Mouse (Mus musculus): ENCODE measurements around the gene Zc3h12d. TPM values are rescaled to one million over a fixed set of nuclear protein-coding genes. Genes with fewer than 3 reads are reported as not detected.
"Not testable (repeated sequence)": the region's sequence is repeated elsewhere in the genome, so short reads cannot be mapped to it uniquely, and the experiment has no call there.

Zc3h12d gene
- polyA plus RNA-seq, 1 experiment from 2014 or later: 0.12 TPM

DNA sequence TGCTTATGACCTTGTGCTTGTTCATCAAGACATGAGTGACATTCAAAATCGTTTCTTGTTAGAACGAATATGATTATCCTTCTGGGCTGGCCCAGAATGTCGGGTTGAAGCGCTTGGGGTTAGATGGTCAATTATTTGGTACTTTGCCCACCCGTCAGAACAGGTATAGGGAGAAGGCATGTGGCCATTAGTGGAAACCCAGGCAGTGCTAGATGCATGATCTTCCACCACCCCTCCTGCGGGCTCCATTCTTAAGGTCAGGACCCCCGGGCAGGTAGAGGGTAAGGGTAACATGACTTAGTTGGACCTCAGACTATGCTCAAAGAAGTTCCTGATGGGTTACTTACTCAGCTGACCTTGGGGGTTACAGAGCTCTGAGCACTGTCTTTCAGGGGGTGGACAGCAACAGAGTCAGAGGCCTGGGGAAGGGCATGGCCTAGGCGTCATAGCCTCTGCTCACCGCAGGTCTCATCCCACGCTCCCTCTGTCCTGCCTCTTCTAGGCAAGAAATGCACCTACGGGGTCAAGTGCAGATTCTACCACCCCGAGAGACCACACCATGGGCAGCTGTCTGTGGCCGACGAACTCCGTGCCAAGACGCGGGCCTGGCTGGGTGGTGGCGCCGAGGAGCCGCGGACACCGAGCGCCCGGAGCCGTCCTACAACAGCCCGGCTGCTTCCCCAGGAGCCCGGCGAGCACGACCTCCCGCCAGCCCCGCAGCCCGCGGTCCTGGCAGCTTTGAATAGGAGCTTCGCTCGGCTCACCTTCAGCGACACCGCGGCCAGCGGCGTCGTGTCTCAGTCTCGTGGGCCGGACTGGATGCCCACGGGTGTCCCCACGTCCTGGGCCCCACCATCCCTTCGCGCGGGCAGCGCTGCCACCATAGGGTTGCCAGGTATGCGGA is 34.7 kb downstream of the Zc3h12d start:
- H3K4me1 ChIP-seq (replicated peaks): peaks cover 11% of the 10 kb centered on the region
- WGBS: 17% methylated on average over 50 of the region's 50 CpGs
- no peaks in the 10 kb centered on the region for H3K9me3 ChIP-seq
- peak; percentile 27 for DNase-seq (ENCODE audit: low spot score)
- peaks cover 38% of the 10 kb centered on the region for H3K27me3 ChIP-seq (ENCODE audit: insufficient read depth, poor library complexity, severe bottlenecking)
- no peaks in the 10 kb centered on the region for H3K36me3 ChIP-seq
- peak overlapping the region; percentile 63; the same call in 1 of the 2 replicates for H3K27ac ChIP-seq
- H3K4me3 ChIP-seq: peak overlapping the region; percentile 52

DNA sequence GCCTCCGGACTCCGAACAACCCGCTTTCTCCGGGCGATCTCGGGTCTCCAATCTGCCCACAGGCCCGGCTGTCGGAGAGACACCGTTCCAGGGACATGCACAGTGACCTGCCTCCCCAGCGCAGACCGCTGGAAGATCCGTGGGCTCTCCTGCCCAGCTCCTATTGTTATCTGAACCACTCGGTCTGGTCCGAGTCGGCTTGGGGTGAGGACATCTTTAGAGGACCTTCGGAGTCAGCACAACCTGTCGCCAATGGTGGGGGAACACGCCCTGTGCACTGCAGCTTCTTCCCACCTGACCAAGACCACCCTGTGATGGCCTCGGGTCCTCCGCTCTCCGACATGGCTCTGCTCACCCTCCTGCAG is 35.4 kb downstream of the Zc3h12d start:
- WGBS: 23% methylated on average over 21 of the region's 21 CpGs
- DNase-seq (ENCODE audit: low spot score): peak; percentile 22
- H3K9me3 ChIP-seq: no peaks in the 10 kb centered on the region
- H3K4me1 ChIP-seq (replicated peaks): peaks cover 11% of the 10 kb centered on the region
- H3K27me3 ChIP-seq (ENCODE audit: insufficient read depth, poor library complexity, severe bottlenecking): peaks cover 38% of the 10 kb centered on the region
- H3K36me3 ChIP-seq: no peaks in the 10 kb centered on the region
- H3K4me3 ChIP-seq: peak overlapping the region; percentile 52
- peak overlapping the region; percentile 63; the same call in 1 of the 2 replicates for H3K27ac ChIP-seq

DNA sequence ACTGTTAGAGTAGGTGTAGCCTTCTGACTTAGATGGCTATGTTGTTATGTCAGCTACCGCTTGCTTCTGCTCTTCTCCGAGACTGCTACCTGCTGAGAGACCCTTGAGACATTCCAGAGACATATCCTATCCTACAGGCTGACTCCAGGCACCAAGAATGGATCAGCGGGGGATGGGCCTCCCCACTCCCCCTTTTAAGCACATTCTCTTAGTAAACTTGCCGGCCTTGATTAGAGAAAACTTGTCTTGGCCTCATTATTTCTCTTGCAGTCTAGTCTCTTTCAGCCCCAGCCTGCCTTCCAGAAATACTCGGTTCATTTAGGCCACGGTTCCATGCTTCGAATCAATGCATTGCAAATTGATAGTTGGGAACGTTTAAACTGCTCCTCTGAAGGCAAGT is 37.5 kb downstream of the Zc3h12d start:
- H3K4me1 ChIP-seq (replicated peaks): peaks cover 11% of the 10 kb centered on the region
- no peaks in the 10 kb centered on the region for H3K9me3 ChIP-seq
- 66% methylated on average over 8 of the region's 8 CpGs for WGBS
- H3K4me3 ChIP-seq: no peak overlapping the region
- no peak overlapping the region for H3K27ac ChIP-seq
- peaks cover 38% of the 10 kb centered on the region for H3K27me3 ChIP-seq (ENCODE audit: insufficient read depth, poor library complexity, severe bottlenecking)
- no peaks in the 10 kb centered on the region for H3K36me3 ChIP-seq
- DNase-seq (ENCODE audit: low spot score): no peak

DNA sequence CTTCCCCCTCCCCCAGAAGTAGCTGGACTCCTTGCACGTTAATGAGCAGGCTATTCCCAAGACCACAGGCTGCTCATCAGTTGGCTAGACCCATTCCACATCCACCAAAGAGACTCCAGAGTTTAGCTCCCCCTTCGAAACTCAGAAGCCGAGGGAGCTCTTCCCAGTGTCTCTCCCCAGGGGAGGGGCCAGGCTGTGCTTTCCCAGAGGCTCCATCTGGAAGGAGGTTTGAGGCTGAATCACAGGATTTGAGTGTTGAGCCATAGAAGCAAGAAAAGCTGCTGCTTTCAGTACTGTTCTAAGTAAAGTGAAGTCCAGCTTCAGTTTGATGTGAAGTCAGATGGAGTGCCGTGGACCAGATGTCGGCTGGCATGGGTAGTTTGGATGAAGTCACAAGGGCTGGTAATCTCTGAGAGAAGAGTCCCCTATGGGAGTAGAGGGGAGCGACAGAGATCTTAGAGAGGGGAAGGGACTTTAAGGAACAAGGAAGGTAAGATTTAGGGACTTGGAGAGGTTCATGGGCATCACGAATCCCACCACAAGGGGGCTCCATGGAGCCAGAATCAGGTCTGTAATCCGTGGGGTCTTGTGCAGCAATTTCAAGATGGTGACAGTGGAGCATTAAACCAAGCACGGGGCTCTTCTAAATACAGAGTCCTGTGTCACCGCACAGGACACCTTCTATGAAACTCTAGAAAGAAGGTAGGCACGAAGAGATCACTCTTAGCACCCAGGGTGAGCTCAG is 38.5 kb downstream of the Zc3h12d start:
- no peak overlapping the region for H3K27ac ChIP-seq
- H3K4me3 ChIP-seq: no peak overlapping the region
- peaks cover 38% of the 10 kb centered on the region for H3K27me3 ChIP-seq (ENCODE audit: insufficient read depth, poor library complexity, severe bottlenecking)
- peaks cover 11% of the 10 kb centered on the region for H3K4me1 ChIP-seq (replicated peaks)
- H3K36me3 ChIP-seq: no peaks in the 10 kb centered on the region
- no peaks in the 10 kb centered on the region for H3K9me3 ChIP-seq
- WGBS: 75% methylated on average over 11 of the region's 11 CpGs
- peak; percentile 38 for DNase-seq (ENCODE audit: low spot score)

DNA sequence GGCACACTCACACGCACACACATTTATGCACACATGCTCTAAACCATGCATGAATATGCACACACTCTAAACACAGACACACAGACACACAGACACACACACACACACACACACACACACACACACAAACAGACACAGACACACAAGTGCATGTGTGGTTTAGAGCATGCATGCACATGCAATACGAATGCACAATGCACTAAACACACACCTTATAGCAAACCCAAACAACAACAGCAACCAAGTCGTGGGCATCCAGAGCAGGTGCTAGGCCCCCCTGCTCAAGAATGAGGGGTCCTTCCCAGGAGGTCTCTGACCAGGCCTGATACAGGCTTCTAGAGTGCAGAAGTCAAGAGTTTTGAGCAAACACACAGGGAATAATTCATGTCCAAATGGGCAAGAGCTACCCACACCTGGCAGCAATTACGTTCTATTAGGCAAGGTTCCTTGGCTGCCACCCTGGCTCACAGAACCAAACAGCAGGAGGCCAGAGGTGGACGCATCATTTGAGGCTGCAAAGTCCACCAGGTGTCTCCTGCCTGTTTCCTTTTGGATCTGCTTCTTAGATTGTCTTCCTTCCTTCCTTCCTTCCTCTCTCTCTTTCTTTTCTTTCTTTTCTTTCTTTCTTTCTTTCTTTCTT is 39.2 kb downstream of the Zc3h12d start:
- Histone ChIP-seq H3K4me1 (replicated peaks) (peaks cover 11% of the 10 kb centered on the region), H3K4me3 (no peak overlapping the region), H3K27ac (no peak overlapping the region), H3K9me3 (no peaks in the 10 kb centered on the region), H3K27me3 (ENCODE audit: insufficient read depth, poor library complexity, severe bottlenecking) (peaks cover 33% of the 10 kb centered on the region), H3K36me3 (no peaks in the 10 kb centered on the region)
- WGBS: 80% methylated on average over 5 of the region's 5 CpGs
- no peak for DNase-seq (ENCODE audit: low spot score)

DNA sequence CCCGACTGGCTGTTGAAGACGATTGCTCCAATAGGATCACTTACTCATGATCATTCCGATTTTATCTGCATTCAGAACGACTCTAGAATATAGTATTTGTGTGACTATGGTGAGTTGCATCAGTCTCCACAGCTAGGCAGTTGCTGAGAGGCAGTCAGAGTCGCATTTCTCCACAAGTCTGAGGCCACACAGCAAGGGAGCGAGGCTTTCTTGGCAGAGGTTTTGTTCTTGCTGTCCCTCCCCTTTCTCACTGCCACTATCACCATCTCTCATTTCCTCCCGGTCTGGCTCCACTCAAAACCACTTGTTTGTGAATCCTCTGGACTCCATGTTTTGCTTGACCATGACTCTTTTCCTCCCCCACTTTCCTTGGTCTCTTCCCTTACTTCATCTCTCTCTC is 41.9 kb downstream of the Zc3h12d start:
- no peak for DNase-seq (ENCODE audit: low spot score)
- 82% methylated on average over 7 of the region's 7 CpGs for WGBS

DNA sequence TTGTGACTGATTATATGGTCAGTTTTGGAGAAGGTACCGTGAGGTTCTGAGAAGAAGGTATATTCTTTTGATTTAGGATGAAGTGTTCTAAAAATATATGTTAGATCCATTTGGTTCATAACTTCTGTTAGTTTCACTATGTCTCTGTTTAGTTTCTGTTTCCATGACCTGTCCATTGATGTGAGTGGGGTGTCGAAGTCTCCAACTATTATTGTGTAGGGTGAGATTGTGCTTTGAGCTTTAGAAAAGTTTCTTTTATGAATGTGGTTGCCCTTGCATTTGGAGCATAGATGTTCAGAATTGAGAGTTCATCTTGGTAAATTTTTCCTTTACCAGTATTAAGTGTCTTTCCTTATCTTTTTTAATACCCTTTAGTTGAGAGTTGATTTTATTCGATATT is 48.0 kb downstream of the Zc3h12d start:
- H3K27me3 ChIP-seq (ENCODE audit: insufficient read depth, poor library complexity, severe bottlenecking); H3K4me1 ChIP-seq (replicated peaks); H3K36me3 ChIP-seq; H3K4me3 ChIP-seq; H3K27ac ChIP-seq; DNase-seq (ENCODE audit: low spot score); H3K9me3 ChIP-seq: not testable (repeated sequence)
- 93% methylated on average over 3 of the region's 3 CpGs for WGBS

More for the DNA sequence above, 41.9 kb downstream of the Zc3h12d start:
- H3K4me1 ChIP-seq (replicated peaks): peaks cover 3% of the 10 kb centered on the region; the same call in 1 of the 2 replicates
- 0 out of 2 replicates have a peak, but pooled peaks cover 6% of the 10 kb centered on the region for H3K27me3 ChIP-seq (ENCODE audit: insufficient read depth, poor library complexity, severe bottlenecking)
- H3K27ac ChIP-seq: no peak overlapping the region
- H3K9me3 ChIP-seq: no peaks in the 10 kb centered on the region
- H3K4me3 ChIP-seq: no peak overlapping the region
- no peaks in the 10 kb centered on the region for H3K36me3 ChIP-seq

DNA sequence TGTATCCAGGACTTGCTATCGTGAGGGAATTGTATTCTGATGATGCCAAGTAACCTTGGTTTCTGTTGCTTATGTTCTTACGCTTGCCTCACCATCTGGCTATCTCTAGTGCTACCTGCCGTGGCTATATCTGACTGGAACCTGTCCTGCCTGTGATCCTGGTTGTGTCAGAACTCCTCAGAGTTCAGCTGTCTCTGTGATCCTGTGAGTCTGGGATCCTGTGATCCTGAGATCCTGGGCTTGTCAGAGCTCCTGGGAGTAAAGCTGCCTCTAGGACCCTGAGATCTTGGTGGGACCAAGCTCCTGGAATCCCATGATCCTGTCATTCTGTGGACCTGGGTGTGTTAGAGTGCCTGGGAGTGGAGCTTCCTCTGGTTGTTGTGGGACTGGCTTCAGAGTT is 49.7 kb downstream of the Zc3h12d start:
- no peak overlapping the region for H3K27ac ChIP-seq
- DNase-seq (ENCODE audit: low spot score): peak; percentile 1
- 93% methylated on average over 3 of the region's 3 CpGs for WGBS

DNA sequence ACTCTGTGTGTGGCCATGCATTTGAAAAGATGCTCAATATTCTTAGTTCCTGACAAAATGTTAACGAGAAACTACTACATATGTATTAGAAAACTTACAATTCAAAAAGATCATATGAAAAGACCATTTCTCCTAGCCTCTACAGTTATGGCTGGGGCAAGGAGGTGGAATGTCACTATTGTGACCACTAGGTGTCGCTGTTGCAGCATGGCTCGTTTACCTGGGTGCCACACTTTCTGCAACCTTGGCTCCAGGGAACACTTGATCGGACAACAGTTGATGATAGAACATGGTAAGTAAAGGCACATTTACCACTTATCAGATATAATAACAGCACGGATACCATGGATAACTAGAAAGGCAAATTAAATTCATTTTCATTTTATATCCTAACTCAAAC is 51.3 kb downstream of the Zc3h12d start:
- H3K27ac ChIP-seq: no peak overlapping the region
- WGBS: 14% methylated on average over 5 of the region's 5 CpGs
- no peaks in the 10 kb centered on the region for H3K9me3 ChIP-seq
- peak; percentile 70 for DNase-seq (ENCODE audit: low spot score)
- no peaks in the 10 kb centered on the region for H3K4me1 ChIP-seq (replicated peaks)
- H3K27me3 ChIP-seq (ENCODE audit: insufficient read depth, poor library complexity, severe bottlenecking): no peaks in the 10 kb centered on the region
- H3K36me3 ChIP-seq: no peaks in the 10 kb centered on the region
- no peak overlapping the region for H3K4me3 ChIP-seq

More for the DNA sequence above, 49.7 kb downstream of the Zc3h12d start:
- H3K9me3 ChIP-seq: no peaks in the 10 kb centered on the region
- no peaks in the 10 kb centered on the region for H3K27me3 ChIP-seq (ENCODE audit: insufficient read depth, poor library complexity, severe bottlenecking)
- no peak overlapping the region for H3K4me3 ChIP-seq
- H3K4me1 ChIP-seq (replicated peaks): no peaks in the 10 kb centered on the region
- H3K36me3 ChIP-seq: no peaks in the 10 kb centered on the region

DNA sequence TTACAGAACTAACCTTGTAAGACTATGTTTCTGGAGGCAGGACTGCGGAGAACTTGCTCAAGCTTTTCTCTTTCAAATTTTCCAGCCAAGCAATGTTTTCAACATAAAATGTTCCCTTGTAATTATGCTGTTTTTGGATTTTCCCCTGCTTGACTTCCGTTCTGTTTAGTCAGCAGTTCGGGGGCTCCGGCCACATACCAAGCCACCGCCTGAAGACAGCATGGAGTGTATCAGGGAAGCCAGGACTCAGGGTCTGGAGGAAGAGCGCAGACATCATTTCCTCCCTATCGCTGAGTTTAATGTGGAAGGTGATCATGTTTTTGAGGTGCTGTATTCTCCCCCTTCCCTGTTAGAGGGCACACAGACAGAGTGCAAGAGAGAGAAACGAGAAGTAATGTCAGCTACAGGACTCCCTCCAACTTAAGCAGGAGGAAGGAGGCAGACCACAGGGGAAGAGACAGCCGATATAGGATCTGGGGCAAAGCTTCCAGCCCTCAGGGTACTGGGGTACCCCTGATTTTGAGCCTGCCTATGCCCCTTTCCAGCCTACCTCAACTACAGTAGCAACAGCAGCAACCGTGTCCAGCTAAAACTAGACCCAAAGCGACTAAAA is 56.1 kb downstream of the Zc3h12d start:
- no peaks in the 10 kb centered on the region for H3K27me3 ChIP-seq (ENCODE audit: insufficient read depth, poor library complexity, severe bottlenecking)
- H3K4me1 ChIP-seq (replicated peaks): no peaks in the 10 kb centered on the region
- 88% methylated on average over 11 of the region's 11 CpGs for WGBS
- no peaks in the 10 kb centered on the region for H3K36me3 ChIP-seq
- H3K9me3 ChIP-seq: no peaks in the 10 kb centered on the region
- no peak overlapping the region for H3K27ac ChIP-seq
- DNase-seq (ENCODE audit: low spot score): no peak
- no peak overlapping the region for H3K4me3 ChIP-seq

DNA sequence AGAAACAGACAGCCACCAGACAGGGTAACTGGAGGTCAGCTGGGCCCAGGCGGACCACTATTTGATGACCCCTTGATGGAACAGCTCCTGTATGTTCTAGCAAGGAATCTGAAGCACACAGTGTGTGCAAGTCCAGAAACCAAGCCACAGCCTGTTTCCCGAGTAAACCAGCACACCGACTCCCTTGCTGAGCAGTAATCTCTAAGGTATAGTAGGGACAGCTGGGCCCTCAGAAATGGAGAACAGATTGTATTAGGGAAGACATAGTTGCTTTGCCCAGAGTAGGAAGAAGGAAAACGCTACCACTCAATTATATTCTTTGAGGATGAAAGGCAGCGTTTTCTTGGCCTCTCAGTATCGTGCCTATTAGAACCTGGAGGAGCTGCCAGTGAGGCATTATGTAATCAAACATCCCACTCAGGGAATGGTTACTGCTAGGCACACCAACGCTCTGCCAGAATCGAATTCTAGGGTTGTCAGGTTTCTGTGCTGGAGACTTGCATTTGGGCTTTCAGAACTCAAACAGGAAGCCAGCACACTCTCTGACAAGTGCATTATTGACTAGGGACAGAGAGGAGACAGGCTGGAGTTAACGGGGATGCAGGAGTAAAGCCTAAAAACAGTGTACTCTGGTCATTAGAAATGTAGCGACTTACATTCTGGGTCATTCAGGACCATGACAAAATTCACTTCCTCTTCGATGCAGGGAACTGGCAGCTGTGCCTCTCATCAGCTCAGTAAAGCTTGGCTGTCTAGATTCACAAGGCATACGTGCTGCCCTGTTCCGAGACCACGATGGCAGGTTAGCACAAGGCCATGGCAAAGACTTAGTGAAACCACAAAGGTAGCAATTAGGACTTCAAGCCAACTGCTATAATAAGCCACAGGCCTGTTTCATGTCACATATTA is 68.7 kb downstream of the Zc3h12d start:
- Histone ChIP-seq H3K4me3 (no peak overlapping the region), H3K27ac (no peak overlapping the region), H3K9me3 (no peaks in the 10 kb centered on the region), H3K36me3 (peaks cover 59% of the 10 kb centered on the region), H3K27me3 (ENCODE audit: insufficient read depth, poor library complexity, severe bottlenecking) (no peaks in the 10 kb centered on the region), H3K4me1 (replicated peaks) (no peaks in the 10 kb centered on the region)
- 94% methylated on average over 14 of the region's 14 CpGs for WGBS
- DNase-seq (ENCODE audit: low spot score): no peak

DNA sequence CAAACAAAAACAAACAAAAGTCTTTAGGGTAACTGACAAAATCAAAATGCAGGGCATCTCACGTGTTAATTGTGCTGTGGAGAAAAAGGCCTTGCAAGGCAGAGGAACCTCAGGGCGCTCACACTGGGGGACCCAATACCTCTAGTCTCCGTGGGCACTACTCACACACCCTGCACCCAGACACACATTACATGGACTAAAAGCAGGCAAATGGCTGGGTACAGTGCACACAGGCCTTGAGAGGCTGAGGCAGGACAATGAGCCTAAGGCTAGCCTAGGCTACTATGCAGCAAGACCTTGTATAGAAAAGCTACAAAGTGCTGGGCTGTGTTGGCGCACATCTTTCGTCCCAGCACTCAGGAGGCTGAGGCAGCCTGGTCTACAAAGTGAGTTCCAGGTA is 71.9 kb downstream of the Zc3h12d start:
- whole genome bisulfite sequencing: 96% methylated on average over 5 of the region's 5 CpGs
- no peak overlapping the region for H3K4me3 ChIP-seq
- no peak for DNase-seq (ENCODE audit: low spot score)
- H3K4me1 ChIP-seq (replicated peaks): no peaks in the 10 kb centered on the region
- peaks cover 86% of the 10 kb centered on the region for H3K36me3 ChIP-seq
- H3K27ac ChIP-seq: no peak overlapping the region
- H3K9me3 ChIP-seq: no peaks in the 10 kb centered on the region
- H3K27me3 ChIP-seq (ENCODE audit: insufficient read depth, poor library complexity, severe bottlenecking): no peaks in the 10 kb centered on the region
